In the genomic region with DNA sequence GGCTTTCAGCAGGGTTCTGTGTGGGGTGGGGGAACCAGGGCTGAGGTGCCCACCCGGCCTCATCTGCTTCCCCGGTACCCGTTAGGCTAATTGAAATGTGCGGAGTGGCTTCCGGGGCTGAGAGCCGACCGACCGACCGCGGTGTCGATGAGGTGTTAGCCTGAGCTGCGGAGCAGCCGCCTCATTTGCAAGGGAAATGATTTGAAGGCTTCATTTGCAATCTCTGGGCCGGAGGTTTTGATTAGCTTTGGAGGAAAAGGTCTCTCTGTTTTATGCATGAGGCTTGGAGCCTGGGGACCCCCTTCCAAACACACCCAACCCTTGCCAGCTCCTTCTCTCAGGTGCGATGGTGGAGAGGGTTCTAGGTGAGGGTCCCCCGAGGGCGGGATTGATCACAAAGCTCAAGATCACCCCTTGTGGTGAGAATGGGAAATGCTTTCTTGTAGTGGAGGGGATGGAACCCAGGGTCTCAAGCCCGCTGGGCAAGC, we compare ENCODE assay signal across 8 mouse cellular contexts.
DNase-seq lines count a peak whose midpoint lies in the region; ATAC-seq and TF ChIP-seq lines count a peak whose summit lies in the region.

No protein-coding gene starts in this region.

- no peak overlapping the region for H3K9ac ChIP-seq in intestine, embryonic 14.5 days (ENCODE audit: low read length)
- no peak overlapping the region for H3K9ac ChIP-seq in intestine, embryonic 15.5 days
- H3K9ac ChIP-seq in heart, embryonic 12.5 days: no peak overlapping the region
- H3K9ac ChIP-seq in stomach, postnatal 0 days (ENCODE audit: low read length): no peak overlapping the region

- WGBS in intestine, embryonic 14.5 days: 6% methylated on average over 18 of the region's 18 CpGs
- WGBS in intestine, embryonic 15.5 days: 5% methylated on average over 18 of the region's 18 CpGs
- 4% methylated on average over 18 of the region's 18 CpGs for WGBS in heart, embryonic 12.5 days
- 5% methylated on average over 18 of the region's 18 CpGs for WGBS in stomach, postnatal 0 days

- H3K4me2 ChIP-seq in intestine, embryonic 14.5 days (ENCODE audit: low read length): peak overlapping the region; percentile 13; the same call in 1 of the 2 replicates
- H3K4me2 ChIP-seq in intestine, embryonic 15.5 days (replicated peaks): no peak overlapping the region
- H3K4me2 ChIP-seq in heart, embryonic 12.5 days: peak overlapping the region; percentile 54
- H3K4me2 ChIP-seq in stomach, postnatal 0 days (replicated peaks; ENCODE audit: low read depth): 0 out of 2 replicates have a peak overlapping the region, but pooled peaks have one; percentile 20

- no peaks in the 10 kb centered on the region for H3K36me3 ChIP-seq in intestine, embryonic 14.5 days (ENCODE audit: control insufficient read depth, insufficient read depth, low read length)
- H3K36me3 ChIP-seq in intestine, embryonic 15.5 days: no peaks in the 10 kb centered on the region
- no peaks in the 10 kb centered on the region for H3K36me3 ChIP-seq in heart, embryonic 12.5 days
- no peaks in the 10 kb centered on the region for H3K36me3 ChIP-seq in stomach, postnatal 0 days (ENCODE audit: control insufficient read depth, insufficient read depth, low read length)

- no peak overlapping the region for H3K4me3 ChIP-seq in intestine, embryonic 14.5 days (ENCODE audit: low read depth, low read length)
- no peak overlapping the region for H3K4me3 ChIP-seq in intestine, embryonic 15.5 days (replicated peaks)
- H3K4me3 ChIP-seq in heart, embryonic 12.5 days: peak overlapping the region; percentile 18; the same call in 1 of the 2 replicates
- no peak overlapping the region for H3K4me3 ChIP-seq in stomach, postnatal 0 days (ENCODE audit: low read depth, low read length)

- ATAC-seq in intestine, embryonic 14.5 days (replicated peaks; ENCODE audit: low FRiP score, low TSS enrichment, low read depth): no peak
- no peak for ATAC-seq in intestine, embryonic 15.5 days
- no peak for ATAC-seq in heart, embryonic 12.5 days (ENCODE audit: insufficient number of reproducible peaks, low FRiP score)
- peak; percentile 71 for ATAC-seq in megakaryocyte-erythroid progenitor cell, adult 5-6 weeks (replicated peaks; ENCODE audit: low FRiP score, low TSS enrichment, poor library complexity, severe bottlenecking)
- ATAC-seq in stomach, postnatal 0 days (ENCODE audit: low FRiP score, low TSS enrichment): no peak

- H3K9me3 ChIP-seq in intestine, embryonic 14.5 days (ENCODE audit: control insufficient read depth, low read length): no peaks in the 10 kb centered on the region
- H3K9me3 ChIP-seq in intestine, embryonic 15.5 days: no peaks in the 10 kb centered on the region
- H3K9me3 ChIP-seq in heart, embryonic 12.5 days (replicated peaks): no peaks in the 10 kb centered on the region
- no peaks in the 10 kb centered on the region for H3K9me3 ChIP-seq in stomach, postnatal 0 days (ENCODE audit: control insufficient read depth, low read length)

- TF ChIP-seq EP300 in stomach, postnatal 0 days (optimal IDR thresholded peaks at IDR 0.05): no peak

- peaks cover 22% of the 10 kb centered on the region for H3K27me3 ChIP-seq in intestine, embryonic 14.5 days (replicated peaks; ENCODE audit: control insufficient read depth, insufficient read depth, low read length)
- peaks cover 25% of the 10 kb centered on the region for H3K27me3 ChIP-seq in intestine, embryonic 15.5 days (replicated peaks)
- H3K27me3 ChIP-seq in heart, embryonic 12.5 days (replicated peaks): peaks cover 66% of the 10 kb centered on the region
- 0 out of 2 replicates have a peak, but pooled peaks cover 2% of the 10 kb centered on the region for H3K27me3 ChIP-seq in stomach, postnatal 0 days (ENCODE audit: control insufficient read depth, insufficient read depth, low read length)

- TF ChIP-seq CTCF in stomach, postnatal 0 days (IDR thresholded peaks at IDR 0.05; ENCODE audit: low read depth): peak; percentile 76

- no peaks in the 10 kb centered on the region for H3K4me1 ChIP-seq in intestine, embryonic 14.5 days (replicated peaks; ENCODE audit: control insufficient read depth, insufficient read depth, low read length)
- H3K4me1 ChIP-seq in intestine, embryonic 15.5 days (replicated peaks): 0 out of 2 replicates have a peak, but pooled peaks cover 7% of the 10 kb centered on the region
- 0 out of 2 replicates have a peak, but pooled peaks cover 3% of the 10 kb centered on the region for H3K4me1 ChIP-seq in heart, embryonic 12.5 days (replicated peaks)
- no peaks in the 10 kb centered on the region for H3K4me1 ChIP-seq in stomach, postnatal 0 days (replicated peaks; ENCODE audit: control insufficient read depth, insufficient read depth)

- peak; percentile 66 for DNase-seq in intestine, embryonic 14.5 days (ENCODE audit: low spot score)
- peak; percentile 84 to 91 for DNase-seq in cerebellum, postnatal 10 days
- peak; percentile 44 for DNase-seq in kidney, postnatal 10 days
- peak; percentile 28 for DNase-seq in stomach, postnatal 0 days (ENCODE audit: low spot score)
- no peak for DNase-seq in right cerebral cortex, postnatal 10 days (ENCODE audit: low spot score in 2 of 2)

- H3K27ac ChIP-seq in intestine, embryonic 14.5 days (ENCODE audit: low read depth): no peak overlapping the region
- H3K27ac ChIP-seq in intestine, embryonic 15.5 days: no peak overlapping the region
- H3K27ac ChIP-seq in heart, embryonic 12.5 days (ENCODE audit: poor library complexity, severe bottlenecking): no peak overlapping the region
- H3K27ac ChIP-seq in stomach, postnatal 0 days (replicated peaks): no peak overlapping the region

Comparison
In these comparisons a context has a peak if more than half of its experiments do, and no peak if none do; other contexts are left out.
1. DNase-seq: peak in intestine, embryonic 14.5 days (single experiment), cerebellum, postnatal 10 days (2 of 2), kidney, postnatal 10 days (single experiment) and stomach, postnatal 0 days (single experiment); none in right cerebral cortex, postnatal 10 days (0 of 2).